Mouse (Mus musculus) intestine, embryonic 16.5 days (tissue): ENCODE measurements at regions not wholly inside any gene's neighbourhood (a gene's known extent, or its start where the extent isn't known, plus 50 kb on each side); places are given as distances from the start of the nearest gene placed in this dataset.

Experiments
- ATAC-seq: fragments of 200-750 bp; cut with Nextera tagmentation; 2 replicates; pipeline ENCODE4 v1.8.0; 2017; ENCODE audit warnings: moderate TSS enrichment, moderate library complexity
- H3K27ac ChIP-seq: fragments of 300-500 bp; sonication (generic); 2 replicates; pipeline ENCODE4 v1.5.1; 2014; ENCODE audit warnings: mild to moderate bottlenecking, low read length
- H3K27me3 ChIP-seq: fragments of 300-500 bp; sonication (generic); replicated peaks from 2 replicates; pipeline ENCODE4 v1.6.1; 2014; ENCODE audit warnings: low read length, control low read depth, mixed read lengths; ENCODE audit not compliant: control insufficient read depth, insufficient read depth
- H3K36me3 ChIP-seq: fragments of 300-500 bp; sonication (generic); 2 replicates; pipeline ENCODE4 v1.6.1; 2014; ENCODE audit warnings: low read length, control low read depth; ENCODE audit not compliant: control insufficient read depth, insufficient read depth
- H3K4me1 ChIP-seq: fragments of 300-500 bp; sonication (generic); 2 replicates; pipeline ENCODE4 v1.6.1; 2014; ENCODE audit warnings: low read length, control low read depth, mixed read lengths; ENCODE audit not compliant: control insufficient read depth, insufficient read depth
- H3K4me2 ChIP-seq: fragments of 300-500 bp; sonication (generic); 2 replicates; pipeline ENCODE4 v1.6.1; 2014; ENCODE audit warnings: low read depth, low read length, control low read depth
- H3K4me3 ChIP-seq: fragments of 300-500 bp; sonication (generic); 2 replicates; pipeline ENCODE4 v1.5.1; 2014; ENCODE audit warnings: mild to moderate bottlenecking, low read length
- H3K9ac ChIP-seq: fragments of 300-500 bp; sonication (generic); 2 replicates; pipeline ENCODE4 v1.6.1; 2014; ENCODE audit warnings: low read depth, low read length
- H3K9me3 ChIP-seq: fragments of 300-500 bp; sonication (generic); 2 replicates; pipeline ENCODE4 v1.6.1; 2016; ENCODE audit warnings: low read length, control low read depth; ENCODE audit not compliant: control insufficient read depth
- WGBS: fragments of 180-500 bp; shearing (Covaris S2); extraction: QIAGEN DNeasy Blood & Tissue Kit; methylation state at CpG from one replicate; pipeline ENCODE4 v1.1.7; 2014; 5-methylcytosine and 5-hydroxymethylcytosine counted together

DNA sequence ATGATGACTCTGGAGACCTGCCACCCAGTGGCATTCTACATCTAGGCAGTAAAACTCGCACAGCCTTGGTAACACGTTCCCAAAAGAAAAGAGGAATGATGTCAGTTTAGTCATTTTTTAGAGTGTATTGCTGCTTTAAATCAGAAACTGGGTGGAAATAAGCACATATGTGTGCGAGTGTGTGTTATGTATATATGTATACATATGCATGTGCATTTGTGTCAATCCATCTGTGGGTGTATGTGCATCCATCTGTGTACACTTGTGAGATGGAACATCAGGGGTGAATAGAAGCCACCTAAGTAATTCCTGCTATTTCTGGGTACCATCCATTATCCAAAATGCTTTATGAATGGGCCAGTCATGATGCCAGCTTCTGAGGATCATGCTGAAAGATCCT lies 467.0 kb downstream of the Adam3 start:
- H3K4me2 ChIP-seq = no peak overlapping the region
- ATAC-seq = no peak
- H3K36me3 ChIP-seq = no peaks in the 10 kb centered on the region
- H3K4me1 ChIP-seq = no peaks in the 10 kb centered on the region
- no peaks in the 10 kb centered on the region for H3K27me3 ChIP-seq
- no peak overlapping the region for H3K27ac ChIP-seq
- H3K9ac ChIP-seq = no peak overlapping the region
- no peaks in the 10 kb centered on the region for H3K9me3 ChIP-seq
- WGBS = 86% methylated on average over 3 of the region's 3 CpGs
- no peak overlapping the region for H3K4me3 ChIP-seq

DNA sequence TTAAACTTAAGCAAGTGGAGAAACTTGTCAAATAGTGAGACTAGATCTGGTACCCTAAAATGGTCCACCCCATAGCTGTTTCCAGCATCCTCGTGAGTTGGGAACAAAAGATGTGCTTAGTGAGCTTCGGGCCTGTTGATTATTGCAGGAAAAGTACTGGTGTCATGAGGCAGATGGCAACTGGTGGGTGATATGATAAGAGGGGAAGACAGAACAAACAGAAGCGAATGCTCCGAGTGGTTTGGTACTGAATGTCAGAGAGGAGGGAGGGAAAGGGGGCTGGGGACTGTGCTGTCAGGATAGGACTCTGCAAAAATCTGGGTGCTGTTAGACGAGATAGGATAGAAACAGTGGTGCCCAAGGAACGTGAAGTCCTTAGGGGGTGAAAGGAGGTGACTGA lies 483.4 kb downstream of the Adam3 start:
- no peak overlapping the region for H3K27ac ChIP-seq
- no peak overlapping the region for H3K9ac ChIP-seq
- no peak overlapping the region for H3K4me3 ChIP-seq
- ATAC-seq = no peak
- H3K27me3 ChIP-seq = no peaks in the 10 kb centered on the region
- no peak overlapping the region for H3K4me2 ChIP-seq
- no peaks in the 10 kb centered on the region for H3K36me3 ChIP-seq
- 72% methylated on average over 6 of the region's 6 CpGs for WGBS
- no peaks in the 10 kb centered on the region for H3K9me3 ChIP-seq
- no peaks in the 10 kb centered on the region for H3K4me1 ChIP-seq

DNA sequence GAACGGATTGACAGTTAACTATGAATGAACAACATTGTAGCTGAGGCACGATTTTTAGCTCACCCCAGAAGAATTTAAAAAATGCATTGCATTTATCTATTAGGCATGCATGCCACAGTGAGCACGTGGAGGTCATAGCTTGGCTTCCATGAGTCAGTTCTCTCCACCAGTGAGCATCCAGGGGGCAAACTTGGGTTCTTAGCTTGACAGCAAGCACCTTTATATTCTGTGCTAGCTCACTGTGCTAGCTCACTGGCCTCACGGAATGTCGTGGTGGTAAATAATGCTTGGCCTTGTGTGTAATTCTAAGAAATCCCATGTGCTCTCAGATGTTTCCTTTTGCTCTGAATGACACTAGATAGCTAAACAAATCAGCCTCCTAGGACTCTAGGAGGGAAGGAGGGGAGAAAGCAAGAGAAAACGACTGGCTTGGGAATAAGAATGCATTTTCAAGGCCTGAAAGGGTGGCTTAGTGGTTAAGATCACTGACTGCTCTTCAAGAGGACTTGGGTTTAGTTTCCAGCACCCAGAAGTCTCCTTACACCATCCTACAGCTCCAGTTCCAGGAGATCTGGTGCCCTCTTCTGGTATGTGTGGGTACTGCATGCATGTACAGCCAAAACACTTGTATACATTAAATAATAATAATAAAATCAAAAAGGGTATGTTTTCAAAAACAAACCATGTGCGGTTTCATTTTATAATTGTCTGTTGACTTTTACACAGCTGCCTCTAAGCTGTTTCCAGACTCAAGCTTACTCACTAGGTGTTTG lies 485.3 kb downstream of the Adam3 start:
- Histone ChIP-seq H3K4me1 (no peaks in the 10 kb centered on the region), H3K4me2 (no peak overlapping the region), H3K36me3 (no peaks in the 10 kb centered on the region), H3K27ac (no peak overlapping the region), H3K9me3 (no peaks in the 10 kb centered on the region), H3K9ac (no peak overlapping the region), H3K27me3 (no peaks in the 10 kb centered on the region), H3K4me3 (no peak overlapping the region)
- no peak for ATAC-seq
- 76% methylated on average over 7 of the region's 7 CpGs for WGBS

DNA sequence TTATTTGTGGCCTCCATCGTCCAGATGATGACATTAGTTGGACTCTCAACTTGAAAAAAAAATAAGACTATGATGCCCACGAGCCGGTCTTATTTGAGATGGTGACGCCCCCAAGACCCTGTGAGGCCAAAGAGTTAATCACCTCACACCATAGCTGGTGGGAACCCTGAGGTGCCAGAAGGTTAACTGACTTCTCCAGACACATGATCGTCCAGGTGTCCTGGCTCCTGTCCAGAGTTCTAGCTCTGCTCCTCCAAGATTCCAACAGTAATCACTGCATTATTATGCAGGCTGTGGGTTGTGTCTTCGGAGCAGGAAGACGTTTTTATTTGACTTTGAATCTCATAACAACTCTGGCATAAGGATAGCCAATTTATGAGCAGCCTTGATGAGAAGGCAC lies 490.7 kb downstream of the Adam3 start:
- no peak overlapping the region for H3K4me3 ChIP-seq
- H3K9me3 ChIP-seq = no peaks in the 10 kb centered on the region
- no peaks in the 10 kb centered on the region for H3K27me3 ChIP-seq
- no peak overlapping the region for H3K9ac ChIP-seq
- H3K36me3 ChIP-seq = no peaks in the 10 kb centered on the region
- 63% methylated on average over 7 of the region's 7 CpGs for WGBS
- no peak overlapping the region for H3K27ac ChIP-seq
- no peak overlapping the region for H3K4me2 ChIP-seq
- no peaks in the 10 kb centered on the region for H3K4me1 ChIP-seq
- no peak for ATAC-seq

DNA sequence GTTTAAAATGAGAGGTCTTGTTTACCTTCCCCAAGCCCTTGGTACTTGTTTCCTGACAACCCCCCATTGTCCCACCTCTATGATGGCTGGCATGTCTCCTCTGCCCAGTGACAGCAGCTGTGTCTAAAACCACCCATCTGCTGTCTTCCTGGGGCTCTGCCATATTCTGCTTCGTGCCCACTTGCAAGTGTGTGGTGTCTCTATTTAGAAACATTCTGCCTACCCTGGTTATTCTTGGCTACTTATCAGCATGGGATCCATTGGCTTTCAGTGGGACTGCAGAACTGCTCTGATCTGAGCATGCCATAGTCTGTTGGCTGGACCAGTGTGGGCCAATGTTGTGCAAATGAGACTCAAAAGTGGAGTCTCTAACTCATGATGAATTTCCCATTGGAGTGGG lies 497.5 kb downstream of the Adam3 start:
- ATAC-seq = no peak
- Histone ChIP-seq H3K27ac (no peak overlapping the region), H3K36me3 (no peaks in the 10 kb centered on the region), H3K27me3 (no peaks in the 10 kb centered on the region), H3K4me1 (no peaks in the 10 kb centered on the region), H3K9me3 (no peaks in the 10 kb centered on the region), H3K9ac (no peak overlapping the region), H3K4me3 (no peak overlapping the region), H3K4me2 (no peak overlapping the region)
- WGBS = 64% methylated on average over 1 of the region's 1 CpGs

DNA sequence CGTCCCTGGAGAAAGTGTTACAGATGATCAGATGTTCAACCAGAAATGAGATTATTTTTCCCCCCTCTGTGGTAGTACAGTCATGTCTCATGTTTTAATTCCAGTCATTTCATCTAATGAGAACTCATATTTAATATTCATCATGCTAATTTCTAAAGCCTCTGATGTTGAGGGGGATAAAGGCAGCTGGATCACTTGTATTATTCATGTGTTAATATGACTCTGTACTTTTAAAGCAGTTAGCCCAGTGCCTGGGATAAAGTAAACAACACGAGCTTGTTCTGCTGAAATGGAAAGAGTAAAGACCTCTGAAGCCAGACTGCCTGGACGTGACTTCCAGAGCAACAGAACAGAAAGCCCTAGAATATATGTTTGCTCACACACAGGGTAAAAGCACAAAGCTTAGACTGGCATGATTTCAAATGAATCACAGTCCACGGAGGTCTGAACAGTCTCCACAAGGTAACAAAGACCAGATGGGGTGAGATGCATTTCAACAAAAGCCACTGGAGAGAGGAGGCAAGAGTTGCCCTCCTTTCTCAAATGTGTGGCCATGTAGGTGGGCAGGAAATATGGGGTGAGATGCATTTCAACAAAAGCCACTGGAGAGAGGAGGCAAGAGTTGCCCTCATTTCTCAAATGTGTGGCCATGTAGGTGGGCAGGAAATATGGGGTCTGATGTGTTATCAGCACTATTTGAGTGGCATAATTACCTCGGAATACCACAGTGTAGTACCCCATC lies 498.1 kb downstream of the Adam3 start:
- WGBS = 38% methylated on average over 5 of the region's 5 CpGs
- ATAC-seq = no peak; the same call in 1 of the 2 replicates

DNA sequence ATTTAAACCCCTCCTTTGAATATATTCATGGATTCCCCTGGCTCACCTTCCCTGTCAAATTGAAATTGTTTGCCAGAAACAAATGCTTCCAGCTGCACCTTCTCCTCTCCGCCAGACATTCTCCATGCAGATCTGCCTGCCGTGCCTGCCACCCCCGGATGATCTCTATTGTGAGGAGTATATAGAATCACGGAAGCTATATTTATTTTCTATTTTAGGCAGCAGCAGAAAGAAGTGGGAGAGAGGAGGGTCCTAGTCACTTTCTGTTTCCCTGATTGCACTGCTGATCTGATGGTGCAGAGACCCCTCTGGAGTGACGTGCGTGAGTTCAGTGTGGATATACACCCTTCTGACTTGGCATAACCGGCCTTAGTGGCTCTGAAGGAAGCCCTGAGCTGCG lies 505.4 kb downstream of the Adam3 start:
- Histone ChIP-seq H3K4me3 (no peak overlapping the region), H3K27me3 (no peaks in the 10 kb centered on the region), H3K27ac (no peak overlapping the region), H3K4me1 (no peaks in the 10 kb centered on the region), H3K9ac (no peak overlapping the region), H3K36me3 (no peaks in the 10 kb centered on the region), H3K9me3 (no peaks in the 10 kb centered on the region), H3K4me2 (no peak overlapping the region)
- 53% methylated on average over 8 of the region's 8 CpGs for WGBS
- ATAC-seq = no peak

More for the DNA sequence above, 498.1 kb downstream of the Adam3 start:
- no peaks in the 10 kb centered on the region for H3K27me3 ChIP-seq
- H3K4me2 ChIP-seq = no peak overlapping the region
- H3K9ac ChIP-seq = no peak overlapping the region
- no peaks in the 10 kb centered on the region for H3K4me1 ChIP-seq
- H3K4me3 ChIP-seq = no peak overlapping the region
- H3K36me3 ChIP-seq = no peaks in the 10 kb centered on the region
- no peak overlapping the region for H3K27ac ChIP-seq
- no peaks in the 10 kb centered on the region for H3K9me3 ChIP-seq

DNA sequence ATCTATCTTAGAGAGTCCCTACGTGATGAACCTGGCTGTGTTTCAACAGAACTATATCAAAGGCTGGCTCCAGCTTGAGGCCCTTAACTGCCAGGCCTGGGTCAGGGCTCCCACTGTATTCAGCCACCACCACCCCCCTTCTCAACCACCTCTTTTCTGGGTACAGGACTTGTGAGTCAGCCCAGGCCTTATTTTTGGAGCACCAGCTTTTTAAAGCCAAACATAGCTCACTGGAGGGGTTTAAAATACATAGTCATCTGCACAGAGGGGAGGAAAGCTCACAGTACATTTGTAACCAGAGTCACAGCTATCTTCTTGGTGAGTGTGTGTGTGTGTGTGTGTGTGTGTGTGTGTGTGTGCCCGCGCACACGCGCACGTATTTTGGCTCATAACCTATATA lies 509.0 kb downstream of the Adam3 start:
- Histone ChIP-seq H3K4me1 (no peaks in the 10 kb centered on the region), H3K27me3 (no peaks in the 10 kb centered on the region), H3K27ac (no peak overlapping the region), H3K36me3 (no peaks in the 10 kb centered on the region), H3K4me2 (no peak overlapping the region), H3K4me3 (no peak overlapping the region), H3K9ac (no peak overlapping the region), H3K9me3 (no peaks in the 10 kb centered on the region)
- 89% methylated on average over 6 of the region's 6 CpGs for WGBS
- no peak for ATAC-seq

DNA sequence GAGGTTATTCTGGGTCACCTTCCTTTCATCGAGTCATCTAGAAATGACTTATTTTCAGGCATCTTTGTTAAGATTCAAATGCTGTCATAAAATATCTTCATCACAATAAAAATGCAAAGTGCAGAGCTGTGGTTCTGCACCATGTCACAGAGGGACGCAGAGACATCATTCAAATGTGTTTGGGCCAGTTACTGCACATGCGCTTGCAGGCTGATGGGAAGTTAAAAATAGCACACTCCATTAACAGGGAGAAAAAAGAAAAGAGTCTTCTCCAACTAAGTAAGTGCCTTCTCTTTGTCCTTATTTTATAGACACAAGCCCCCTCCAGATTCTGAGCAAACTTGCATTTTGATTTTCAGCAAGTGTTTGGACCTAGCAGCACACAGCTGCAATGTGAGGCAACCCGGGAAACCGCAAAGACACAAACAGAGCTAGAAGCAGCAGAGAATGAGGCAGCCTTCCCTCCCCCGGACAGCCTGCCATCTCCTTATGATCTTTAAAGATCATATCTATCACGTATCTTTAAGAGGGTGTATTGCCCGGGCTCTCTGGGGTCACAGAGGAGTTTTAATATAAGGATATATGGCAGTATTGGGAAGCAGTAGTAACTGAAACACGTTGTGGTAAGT lies 510.0 kb downstream of the Adam3 start:
- Histone ChIP-seq H3K4me1 (no peaks in the 10 kb centered on the region), H3K4me3 (no peak overlapping the region), H3K27me3 (no peaks in the 10 kb centered on the region), H3K4me2 (no peak overlapping the region), H3K36me3 (no peaks in the 10 kb centered on the region), H3K27ac (no peak overlapping the region), H3K9me3 (no peaks in the 10 kb centered on the region), H3K9ac (no peak overlapping the region)
- ATAC-seq = no peak
- 57% methylated on average over 9 of the region's 9 CpGs for WGBS
